Mouse (Mus musculus): ENCODE measurements around the gene Slc22a17. TPM values are rescaled to one million over a fixed set of nuclear protein-coding genes. Genes with fewer than 3 reads are reported as not detected.
A peak's percentile ranks its signal among the peaks of the same experiment; 100 is the strongest.

Slc22a17 gene
- polyA plus RNA-seq, 1 experiment from 2014 or later, result 45.5 TPM

DNA sequence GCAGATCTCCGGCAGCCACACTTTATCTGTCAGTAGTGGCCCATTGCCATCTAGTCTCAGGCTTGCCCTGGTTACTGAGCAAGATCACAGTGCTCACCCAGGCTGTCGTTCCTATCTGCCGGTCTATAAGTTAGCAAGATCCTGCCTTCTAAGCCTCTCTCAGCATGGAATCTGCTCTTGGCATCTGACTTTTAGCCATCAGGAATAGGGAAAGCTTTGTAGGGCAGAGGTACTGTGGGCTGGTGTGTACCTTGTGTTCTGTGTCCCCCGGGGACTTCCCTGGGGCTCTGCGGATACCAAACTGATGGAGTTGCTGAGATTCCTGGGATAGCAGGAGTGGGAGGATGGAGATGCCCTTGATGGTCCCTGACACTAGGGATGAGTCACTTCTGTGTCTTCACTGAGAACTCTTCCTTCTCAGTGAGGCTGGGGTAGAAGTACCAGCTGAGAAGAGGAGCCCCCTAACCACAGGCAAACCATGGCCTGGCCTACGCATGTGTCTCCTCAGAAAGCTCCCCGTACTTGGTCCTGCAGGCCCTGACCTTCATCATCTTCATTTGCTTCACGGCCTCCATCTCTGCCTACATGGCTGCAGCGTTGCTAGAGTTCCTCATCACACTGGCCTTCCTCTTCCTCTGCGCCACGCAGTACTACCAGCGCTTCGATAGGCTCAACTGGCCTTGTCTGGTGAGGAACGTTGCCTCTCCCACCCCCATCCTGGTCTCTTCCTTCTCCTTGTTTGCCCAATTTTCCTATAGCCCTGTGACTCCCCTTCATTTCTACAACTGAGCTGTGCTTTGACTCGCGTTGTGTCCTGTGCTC, 24.6 kb upstream of the Slc22a17 start:
- Histone ChIP-seq H3K4me3 (replicated peaks) (no peak overlapping the region), H3K27me3 (replicated peaks) (no peaks in the 10 kb centered on the region), H3K4me2 (no peak overlapping the region), H3K36me3 (no peaks in the 10 kb centered on the region), H3K9ac (no peak overlapping the region), H3K27ac (no peak overlapping the region), H3K9me3 (no peaks in the 10 kb centered on the region), H3K4me1 (peaks cover 7% of the 10 kb centered on the region; the same call in 1 of the 2 replicates)
- 86% methylated on average over 16 of the region's 16 CpGs for WGBS
- ATAC-seq (ENCODE audit: insufficient read depth, low FRiP score, low read depth), result no peak

DNA sequence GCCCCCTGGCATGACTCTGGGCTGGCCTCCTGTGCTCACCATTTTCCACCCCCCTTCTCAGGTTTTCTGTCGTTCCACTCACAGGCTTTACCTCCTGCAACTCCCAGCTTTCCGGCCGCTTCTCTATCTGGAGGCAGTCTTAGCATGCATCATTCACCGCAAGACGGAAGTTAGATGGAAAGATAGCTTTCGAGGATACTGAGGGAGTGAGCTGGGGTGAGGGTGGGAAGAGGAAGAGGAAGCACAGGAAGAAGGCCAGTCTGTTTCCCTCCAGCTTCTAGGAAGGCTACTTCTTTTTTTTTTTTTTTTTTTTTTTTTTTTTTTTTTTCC, 23.9 kb upstream of the Slc22a17 start:
- peaks cover 7% of the 10 kb centered on the region; the same call in 1 of the 2 replicates for H3K4me1 ChIP-seq
- no peak overlapping the region for H3K9ac ChIP-seq
- H3K27ac ChIP-seq, result peak overlapping the region; percentile 40; the same call in 1 of the 2 replicates
- no peaks in the 10 kb centered on the region for H3K36me3 ChIP-seq
- H3K4me3 ChIP-seq (replicated peaks), result no peak overlapping the region
- H3K9me3 ChIP-seq, result no peaks in the 10 kb centered on the region
- H3K4me2 ChIP-seq, result no peak overlapping the region
- no peaks in the 10 kb centered on the region for H3K27me3 ChIP-seq (replicated peaks)
- ATAC-seq (ENCODE audit: insufficient read depth, low FRiP score, low read depth), result no peak
- WGBS, result 44% methylated on average over 6 of the region's 6 CpGs

DNA sequence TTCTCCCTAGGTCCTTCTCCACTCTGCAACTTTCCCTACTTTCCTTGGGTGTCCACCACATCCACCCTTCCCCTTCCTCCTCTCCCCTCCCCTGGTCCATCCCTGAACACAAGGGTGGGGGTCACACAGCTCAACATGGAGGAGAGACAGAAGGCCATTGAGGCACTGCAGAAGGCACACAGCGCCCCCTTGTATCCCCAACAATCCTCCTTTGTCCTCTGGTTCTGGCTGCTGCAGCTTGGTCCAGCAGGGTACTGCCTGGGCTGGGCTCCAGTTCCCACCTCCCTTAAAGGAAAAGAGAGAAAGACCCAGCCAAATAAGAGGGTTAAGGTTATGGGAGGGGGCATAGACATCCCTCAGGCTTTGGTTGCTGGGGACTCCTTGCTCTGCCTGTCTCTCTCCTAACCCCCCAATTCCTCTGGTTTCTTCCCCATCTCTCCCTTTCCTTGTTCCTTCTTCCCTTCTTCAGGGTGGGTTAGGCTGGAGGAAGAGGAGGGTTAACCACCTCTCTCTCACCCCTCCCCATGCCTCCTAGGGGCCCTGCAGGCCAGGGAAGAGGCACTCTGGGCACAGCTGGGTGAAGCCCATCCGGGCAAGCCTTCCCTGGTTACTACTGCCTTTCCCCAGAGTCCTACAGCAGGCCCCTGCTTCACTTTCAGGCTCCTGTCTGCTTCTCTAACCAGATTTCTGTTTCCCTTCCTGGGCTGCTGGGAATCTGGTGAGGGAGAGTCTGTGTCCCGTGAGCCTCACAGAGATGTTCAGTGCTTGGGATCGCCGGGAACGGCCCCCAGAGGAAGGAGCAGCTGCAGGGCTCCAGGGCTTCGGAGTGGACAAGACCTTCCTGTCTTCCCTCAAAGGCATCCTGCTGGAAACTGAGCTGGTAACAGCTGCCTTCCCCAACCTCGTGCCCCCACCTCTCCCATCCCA, 23.2 kb upstream of the Slc22a17 start, which contains the start of gene Cmtm5:
TSS of gene Cmtm5 (plus strand) at position 358 of the 927 bp plus-strand sequence.
- Histone ChIP-seq H3K27ac (peak within 1 kb of the TSS; percentile 40; the same call in 1 of the 2 replicates), H3K9ac (no peak within 1 kb of the TSS), H3K9me3 (no peaks in the 10 kb centered on the region), H3K36me3 (no peaks in the 10 kb centered on the region), H3K27me3 (replicated peaks) (no peaks in the 10 kb centered on the region), H3K4me3 (replicated peaks) (no peak within 1 kb of the TSS), H3K4me2 (no peak within 1 kb of the TSS), H3K4me1 (peaks cover 7% of the 10 kb centered on the region; the same call in 1 of the 2 replicates)
- ATAC-seq (ENCODE audit: insufficient read depth, low FRiP score, low read depth), result 0 out of 2 replicates have a peak, but pooled peaks have one; percentile 16
- 30% methylated on average over 8 of the region's 8 CpGs for WGBS

DNA sequence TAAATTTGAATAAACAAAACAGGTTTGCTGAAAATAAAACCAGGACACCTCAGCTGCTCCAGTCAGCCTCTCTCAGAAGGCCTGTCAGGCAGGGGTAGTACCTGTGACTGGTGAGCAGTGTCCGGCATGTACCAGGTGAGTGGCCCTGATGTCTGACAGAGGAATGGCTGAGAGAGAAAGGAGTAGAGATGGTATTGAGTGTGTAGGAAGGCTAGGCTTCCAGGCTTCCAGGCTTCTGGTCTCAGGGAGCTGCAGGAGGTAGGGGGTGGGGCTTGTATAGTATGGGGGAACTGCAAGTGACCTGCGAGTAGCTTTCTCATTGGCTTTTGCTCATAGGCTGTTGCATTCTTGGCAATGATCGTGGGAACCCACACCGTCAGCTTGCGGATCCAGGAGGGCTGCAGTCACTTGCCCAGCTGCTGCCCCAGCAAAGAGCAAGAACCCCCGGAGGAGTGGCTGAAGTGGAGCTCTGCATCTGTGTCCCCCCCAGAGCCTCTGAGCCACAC, 19.8 kb upstream of the Slc22a17 start, which contains the start of gene Il25:
TSS of gene Il25 (plus strand) at position 51 of the 506 bp plus-strand sequence.
- no peaks in the 10 kb centered on the region for H3K9me3 ChIP-seq
- H3K9ac ChIP-seq, result no peak within 1 kb of the TSS
- WGBS, result 28% methylated on average over 6 of the region's 6 CpGs
- 0 out of 2 replicates have a peak within 1 kb of the TSS, but pooled peaks have one; percentile 6 for H3K4me2 ChIP-seq
- ATAC-seq (ENCODE audit: insufficient read depth, low FRiP score, low read depth), result peak; percentile 19; the same call in 1 of the 2 replicates
- H3K36me3 ChIP-seq, result no peaks in the 10 kb centered on the region
- no peak within 1 kb of the TSS for H3K27ac ChIP-seq
- no peaks in the 10 kb centered on the region for H3K27me3 ChIP-seq (replicated peaks)
- H3K4me1 ChIP-seq, result peaks cover 7% of the 10 kb centered on the region; the same call in 1 of the 2 replicates
- no peak within 1 kb of the TSS for H3K4me3 ChIP-seq (replicated peaks)

DNA sequence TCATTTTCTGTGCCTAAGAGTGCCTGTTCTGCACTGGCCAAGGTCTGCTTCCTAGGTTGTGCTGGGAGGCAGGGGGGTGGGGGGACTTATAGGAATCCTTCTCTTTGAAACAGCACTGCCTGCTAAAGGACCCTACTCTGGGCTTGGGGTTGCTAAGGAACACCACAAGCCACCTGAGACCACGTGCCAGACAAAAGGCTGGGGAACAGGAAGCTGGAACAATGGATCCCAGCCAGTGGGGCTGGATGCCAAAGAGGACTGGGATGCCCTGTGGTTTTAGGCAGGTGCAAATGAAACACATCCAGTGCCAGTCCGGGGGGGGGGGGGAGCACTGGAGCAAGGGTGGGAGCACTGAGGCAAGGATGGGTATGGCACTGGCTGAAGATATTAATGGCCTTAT, 17.5 kb upstream of the Slc22a17 start:
- Histone ChIP-seq H3K36me3 (no peaks in the 10 kb centered on the region), H3K4me3 (replicated peaks) (no peak overlapping the region), H3K9ac (no peak overlapping the region), H3K4me2 (no peak overlapping the region), H3K9me3 (no peaks in the 10 kb centered on the region), H3K4me1 (peaks cover 23% of the 10 kb centered on the region; the same call in 1 of the 2 replicates), H3K27me3 (replicated peaks) (no peaks in the 10 kb centered on the region), H3K27ac (no peak overlapping the region)
- 11% methylated on average over 2 of the region's 2 CpGs for WGBS
- ATAC-seq (ENCODE audit: insufficient read depth, low FRiP score, low read depth), result no peak

DNA sequence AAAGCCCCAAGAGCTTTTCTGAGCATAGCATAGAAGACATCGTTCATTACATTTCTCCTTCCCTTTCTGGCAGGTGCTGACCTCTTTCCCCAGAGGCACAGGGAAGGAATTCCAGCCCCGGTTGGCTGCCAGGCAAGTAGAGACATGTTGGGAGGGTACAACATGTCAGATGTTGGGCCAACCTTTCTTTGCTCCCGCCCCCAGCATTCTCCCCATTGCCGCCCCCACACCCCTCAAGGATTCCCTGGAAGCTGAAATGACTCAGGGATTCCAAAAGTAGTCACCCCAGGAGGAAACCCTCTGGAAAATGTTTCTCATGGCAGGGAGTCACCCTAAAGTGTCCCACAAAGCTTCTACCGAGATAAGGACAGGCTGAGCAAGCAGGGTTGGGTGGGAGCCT, 16.9 kb upstream of the Slc22a17 start:
- no peak for ATAC-seq (ENCODE audit: insufficient read depth, low FRiP score, low read depth)
- no peak overlapping the region for H3K27ac ChIP-seq
- H3K9me3 ChIP-seq, result no peaks in the 10 kb centered on the region
- no peaks in the 10 kb centered on the region for H3K36me3 ChIP-seq
- H3K9ac ChIP-seq, result no peak overlapping the region
- H3K4me3 ChIP-seq (replicated peaks), result no peak overlapping the region
- H3K4me1 ChIP-seq, result peaks cover 24% of the 10 kb centered on the region; the same call in 1 of the 2 replicates
- WGBS, result 55% methylated on average over 5 of the region's 5 CpGs
- no peak overlapping the region for H3K4me2 ChIP-seq
- no peaks in the 10 kb centered on the region for H3K27me3 ChIP-seq (replicated peaks)

DNA sequence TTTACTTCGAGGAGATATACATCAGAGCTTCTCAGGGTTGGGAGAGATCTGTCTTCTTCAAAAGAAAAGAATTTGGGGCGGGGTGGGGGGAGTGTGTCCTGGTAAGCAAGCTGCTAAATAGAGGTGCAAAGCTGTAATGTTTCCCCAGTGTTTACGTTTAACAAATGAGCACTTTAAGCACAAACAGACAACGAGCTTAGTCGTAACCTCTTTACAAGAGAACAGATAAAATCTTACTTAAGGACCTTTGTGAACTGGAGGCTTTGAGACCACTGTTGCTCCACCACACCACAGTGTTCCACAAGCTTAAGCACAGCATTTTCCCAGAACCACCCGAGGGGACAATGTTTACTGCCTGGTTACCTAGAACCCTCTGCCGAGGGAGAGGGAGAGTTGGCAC, 14.4 kb upstream of the Slc22a17 start:
- Histone ChIP-seq H3K27me3 (replicated peaks) (no peaks in the 10 kb centered on the region), H3K36me3 (no peaks in the 10 kb centered on the region), H3K4me1 (peaks cover 27% of the 10 kb centered on the region; the same call in 1 of the 2 replicates), H3K9ac (peak overlapping the region; percentile 60; the same call in 1 of the 2 replicates), H3K27ac (peak overlapping the region; percentile 99), H3K4me2 (peak overlapping the region; percentile 89), H3K9me3 (no peaks in the 10 kb centered on the region), H3K4me3 (replicated peaks) (peak overlapping the region; percentile 56)
- WGBS, result 13% methylated on average over 7 of the region's 7 CpGs
- no peak for ATAC-seq (ENCODE audit: insufficient read depth, low FRiP score, low read depth)

DNA sequence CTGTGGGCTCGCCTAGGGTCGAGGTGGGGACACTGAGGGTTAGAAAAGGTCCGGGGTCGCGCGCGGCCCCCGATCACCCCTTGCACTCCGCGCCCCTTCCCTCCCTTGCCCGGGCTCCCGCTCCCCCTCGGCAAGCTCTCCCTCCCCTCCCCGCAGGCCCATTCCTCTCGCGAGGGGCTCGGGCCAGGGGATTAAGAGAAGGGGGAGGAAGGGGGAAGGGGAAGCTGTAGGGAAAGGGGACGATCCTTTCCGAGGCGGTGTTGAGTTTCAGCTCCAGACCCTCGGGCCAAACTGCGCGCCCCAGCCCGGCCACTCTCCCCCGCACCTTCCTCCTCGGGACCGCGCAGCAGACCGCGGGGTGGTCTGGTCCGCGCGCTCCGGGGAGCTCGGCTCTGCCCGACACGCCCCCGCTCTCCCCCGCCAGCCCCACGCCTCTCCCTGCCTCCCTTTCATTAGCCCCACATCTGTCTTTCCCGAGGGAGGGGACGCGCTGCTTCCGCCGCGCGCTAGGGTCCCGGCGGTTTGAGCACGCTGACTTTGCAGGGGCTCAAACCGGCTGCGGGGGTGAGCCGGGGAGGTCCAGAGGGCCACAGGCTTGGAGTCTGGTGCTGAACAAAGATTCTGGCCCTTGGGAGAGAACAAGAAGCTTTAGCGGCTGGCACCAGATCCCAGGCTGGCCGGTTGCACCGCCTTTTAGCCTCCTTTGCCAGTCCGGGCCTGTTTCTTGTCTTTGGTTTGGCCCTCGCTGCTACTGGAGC, 13.6 kb upstream of the Slc22a17 start:
- H3K27ac ChIP-seq, result peak overlapping the region; percentile 99
- H3K9me3 ChIP-seq, result no peaks in the 10 kb centered on the region
- H3K4me3 ChIP-seq (replicated peaks), result peak overlapping the region; percentile 56
- WGBS, result under 1% methylated on average over 55 of the region's 58 CpGs
- peaks cover 27% of the 10 kb centered on the region; the same call in 1 of the 2 replicates for H3K4me1 ChIP-seq
- H3K36me3 ChIP-seq, result no peaks in the 10 kb centered on the region
- H3K9ac ChIP-seq, result peak overlapping the region; percentile 60
- peak overlapping the region; percentile 89 for H3K4me2 ChIP-seq
- no peaks in the 10 kb centered on the region for H3K27me3 ChIP-seq (replicated peaks)
- ATAC-seq (ENCODE audit: insufficient read depth, low FRiP score, low read depth), result peak; percentile 82

DNA sequence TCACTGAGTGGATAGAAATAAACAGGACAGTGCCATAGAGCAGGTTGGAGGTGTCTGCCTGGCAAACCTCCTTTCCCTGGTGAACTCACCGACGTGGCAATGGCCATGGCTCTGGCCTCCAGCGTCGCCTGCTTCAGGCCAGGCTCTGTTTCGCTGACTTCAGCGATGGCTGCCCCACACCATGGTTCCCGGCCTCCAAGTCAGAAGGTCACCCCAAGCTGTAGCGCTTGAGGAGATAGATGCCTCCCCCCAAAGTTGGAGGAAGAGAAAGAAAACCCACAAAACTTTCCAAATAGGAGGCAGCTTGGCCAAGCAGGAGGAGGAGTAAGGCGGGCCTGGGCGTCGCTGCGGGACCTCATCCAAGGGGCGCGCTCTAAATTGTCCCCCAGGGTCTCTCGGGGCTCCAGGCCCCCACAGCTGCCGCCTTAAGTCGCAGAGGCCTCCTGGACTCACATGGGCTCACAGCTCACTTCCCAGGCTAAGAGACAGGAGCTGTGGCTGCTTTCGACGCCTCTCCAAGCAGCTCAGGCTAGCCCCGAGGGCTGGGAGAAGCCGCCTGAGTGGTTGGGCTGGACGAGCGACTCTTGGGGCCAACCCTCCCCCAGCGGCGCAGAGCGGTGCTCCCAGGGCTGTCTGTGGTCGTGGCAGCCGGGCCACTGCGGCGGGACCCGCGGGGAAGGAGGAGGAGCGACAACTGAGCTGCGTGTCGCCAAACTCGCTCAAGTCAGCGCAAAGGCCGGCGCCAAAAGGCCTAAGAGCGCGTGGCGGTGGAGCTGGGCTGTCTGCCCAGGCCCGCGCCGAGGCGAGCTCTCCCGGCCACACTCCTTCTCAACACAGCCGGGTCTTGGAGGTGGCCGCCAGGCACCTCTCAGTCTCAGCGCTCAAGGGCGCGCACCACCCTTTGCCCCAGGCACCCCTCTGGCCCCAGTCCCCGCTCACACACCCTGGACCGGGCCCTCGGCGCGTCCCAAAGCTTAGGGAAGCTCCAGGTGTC, 12.7 kb upstream of the Slc22a17 start, which contains the start of gene Efs:
TSS of gene Efs (minus strand) at position 778 of the 994 bp plus-strand sequence.
- H3K4me2 ChIP-seq, result peak within 1 kb of the TSS; percentile 89
- WGBS, result 3% methylated on average over 53 of the region's 57 CpGs
- ATAC-seq (ENCODE audit: insufficient read depth, low FRiP score, low read depth), result peak; percentile 51
- no peaks in the 10 kb centered on the region for H3K9me3 ChIP-seq
- peak within 1 kb of the TSS; percentile 56 for H3K4me3 ChIP-seq (replicated peaks)
- H3K36me3 ChIP-seq, result 0 out of 2 replicates have a peak, but pooled peaks cover 7% of the 10 kb centered on the region
- H3K9ac ChIP-seq, result peak within 1 kb of the TSS; percentile 60
- H3K27ac ChIP-seq, result peak within 1 kb of the TSS; percentile 99
- H3K4me1 ChIP-seq, result peaks cover 27% of the 10 kb centered on the region; the same call in 1 of the 2 replicates
- H3K27me3 ChIP-seq (replicated peaks), result no peaks in the 10 kb centered on the region
